Mouse (Mus musculus): ENCODE measurements at regions not wholly inside any gene's neighbourhood (a gene's known extent, or its start where the extent isn't known, plus 50 kb on each side); places are given as distances from the start of the nearest gene placed in this dataset.

GRCm38 (mm10) chr4:124542696-124543095 lies 67.9 kb downstream of the 3100002H09Rik start:
- DNase-seq = no peak

DNA sequence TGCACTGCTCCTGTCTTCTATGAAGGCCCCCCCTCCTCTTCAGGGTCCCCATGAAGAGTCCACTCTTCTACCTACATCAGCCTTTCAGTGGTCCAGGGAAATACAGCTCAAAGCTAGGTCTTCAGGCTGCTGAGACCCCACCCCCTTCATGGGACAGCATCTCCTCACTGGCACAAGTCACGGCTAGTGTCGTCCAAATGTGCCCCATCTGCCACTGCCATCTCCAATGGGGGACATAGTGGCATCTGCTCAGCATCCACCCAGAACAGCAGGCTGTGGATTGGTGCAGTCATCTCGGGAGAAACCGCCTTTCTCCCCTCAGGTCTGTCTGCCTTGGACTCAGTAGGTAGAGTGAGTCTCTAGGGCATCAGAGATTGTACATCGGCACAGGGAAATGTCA lies 72.1 kb downstream of the 3100002H09Rik start:
- DNase-seq = no peak

DNA sequence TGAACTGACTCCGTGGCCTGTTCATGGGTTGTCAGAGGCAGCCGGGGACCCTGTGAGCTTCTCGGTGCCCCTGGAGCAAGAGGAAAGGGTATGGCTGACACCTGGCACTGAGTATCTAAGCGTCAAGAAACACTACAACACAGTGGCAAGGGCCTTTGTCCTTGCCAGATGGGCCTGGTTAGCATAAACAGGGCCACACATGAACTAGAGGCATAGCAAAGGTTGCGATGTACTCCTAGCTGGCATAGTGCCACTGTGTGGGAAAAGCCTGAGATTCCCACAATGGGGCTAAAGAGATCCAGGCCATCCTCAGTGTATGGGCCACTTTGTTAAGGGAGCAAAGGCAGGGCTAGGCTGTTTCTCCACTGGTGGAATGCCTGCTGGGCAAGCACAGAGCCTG lies 72.9 kb downstream of the 3100002H09Rik start:
- DNase-seq = no peak

GRCm38 (mm10) chr4:124533614-124534013 lies 77.0 kb downstream of the 3100002H09Rik start:
- DNase-seq = no peak

- no peak for DNase-seq
Observed at GRCm38 (mm10) chr4:124530596-124530995, 80.0 kb downstream of the 3100002H09Rik start.

DNA sequence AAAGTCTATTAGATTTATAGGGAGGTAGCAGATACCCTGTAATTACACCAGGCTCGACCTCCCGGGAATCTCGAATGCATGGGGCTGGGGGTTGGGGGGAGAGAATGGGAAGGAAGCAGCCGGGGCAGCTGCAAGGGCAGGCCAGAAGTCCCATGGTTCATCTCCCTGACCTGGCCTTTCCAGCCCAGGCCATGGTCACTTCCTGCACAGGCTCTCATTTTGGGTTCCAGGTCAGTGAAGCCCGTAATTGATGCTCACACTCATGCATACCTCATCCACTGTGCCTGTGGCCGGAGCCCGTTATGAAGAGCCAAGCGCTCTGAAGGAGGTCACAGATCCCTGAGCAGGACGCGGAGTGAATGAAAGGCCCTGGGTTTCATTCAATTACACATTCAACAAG lies 83.8 kb downstream of the 3100002H09Rik start:
- no peak for DNase-seq

- DNase-seq = no peak
Observed at GRCm38 (mm10) chr4:124526362-124526761, 84.2 kb downstream of the 3100002H09Rik start.

- no peak for DNase-seq
Observed at GRCm38 (mm10) chr4:124520309-124520708, 90.3 kb downstream of the 3100002H09Rik start.

- no peak for DNase-seq
Observed at GRCm38 (mm10) chr4:124511761-124512160, 98.8 kb downstream of the 3100002H09Rik start.

GRCm38 (mm10) chr4:124510816-124511215 lies 99.8 kb downstream of the 3100002H09Rik start:
- no peak for DNase-seq

DNA sequence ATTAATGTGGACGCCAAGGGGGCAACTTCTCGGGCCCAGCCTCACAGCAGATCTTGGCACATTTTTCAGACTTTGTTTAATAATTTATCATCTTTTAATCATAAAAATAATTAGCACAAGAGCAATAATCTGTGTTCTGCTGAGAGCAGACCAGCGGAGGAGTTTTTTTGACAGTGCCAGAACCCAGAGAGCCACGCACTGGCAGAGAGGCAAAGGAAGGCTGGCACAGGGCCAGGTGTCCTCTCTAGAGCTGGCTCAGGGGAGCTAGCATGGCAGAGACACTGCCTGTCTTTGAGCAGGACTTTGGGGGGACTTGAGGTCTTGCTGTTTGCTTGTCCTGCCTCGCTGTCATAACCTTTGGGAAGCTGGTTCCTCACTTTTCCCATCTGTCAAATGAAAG lies 100.9 kb downstream of the 3100002H09Rik start:
- no peak for DNase-seq

GRCm38 (mm10) chr4:124506083-124506647 lies 104.4 kb downstream of the 3100002H09Rik start:
- no peak for DNase-seq

- no peak for DNase-seq
Observed at GRCm38 (mm10) chr4:124501785-124502184, 108.8 kb downstream of the 3100002H09Rik start.

DNA sequence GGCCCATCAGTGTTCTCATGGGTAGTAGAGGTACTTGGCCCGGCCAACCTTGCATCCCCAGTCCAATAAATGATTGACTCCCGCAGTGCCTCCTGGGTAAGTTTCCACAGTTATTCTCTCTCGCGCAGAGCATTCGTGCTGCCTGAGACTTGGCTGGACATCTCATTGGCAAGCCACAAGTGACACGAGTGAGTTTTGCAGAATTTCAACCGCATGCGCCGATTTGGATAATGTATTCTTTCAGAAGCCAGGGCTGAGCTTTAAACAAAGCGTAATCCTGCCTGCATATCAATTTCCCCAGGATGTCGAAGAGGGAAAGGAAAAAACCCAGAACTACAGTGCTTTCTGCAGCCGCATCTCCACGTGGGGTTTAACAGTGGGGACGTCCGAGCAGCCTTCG lies 112.6 kb downstream of the 3100002H09Rik start:
- DNase-seq = no peak

DNA sequence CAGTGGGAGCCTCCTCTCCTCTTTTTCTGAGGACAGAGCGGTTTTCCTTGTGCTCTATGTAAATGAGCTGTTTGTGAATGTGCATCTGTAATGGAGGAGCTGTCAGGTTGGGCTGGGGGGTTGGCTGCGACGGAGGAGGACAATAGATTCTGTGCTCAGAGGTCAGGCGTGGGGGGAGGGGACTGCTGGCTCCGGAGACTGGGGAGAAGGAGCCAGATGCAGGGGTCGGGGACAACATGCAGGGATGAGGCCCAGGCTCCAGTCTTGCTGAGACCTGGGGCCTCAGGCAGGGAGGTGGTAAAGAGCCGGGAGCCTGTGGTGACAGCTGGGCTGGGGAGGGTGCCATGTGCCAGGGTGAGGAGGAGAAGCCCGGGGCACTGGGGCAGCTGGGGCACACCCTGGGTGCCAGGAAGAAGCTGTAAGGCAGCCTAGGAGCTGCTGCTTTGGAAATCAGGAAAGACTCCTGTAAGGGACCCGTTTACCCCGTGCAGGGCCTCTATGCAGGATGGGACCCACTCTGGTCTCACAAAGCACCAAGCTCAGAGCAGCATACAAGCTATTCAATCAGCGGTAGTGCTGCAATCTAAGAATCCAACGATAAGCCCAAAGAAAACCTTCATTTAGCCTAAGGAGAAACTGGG lies 124.5 kb downstream of the 3100002H09Rik start:
- DNase-seq = no peak

DNA sequence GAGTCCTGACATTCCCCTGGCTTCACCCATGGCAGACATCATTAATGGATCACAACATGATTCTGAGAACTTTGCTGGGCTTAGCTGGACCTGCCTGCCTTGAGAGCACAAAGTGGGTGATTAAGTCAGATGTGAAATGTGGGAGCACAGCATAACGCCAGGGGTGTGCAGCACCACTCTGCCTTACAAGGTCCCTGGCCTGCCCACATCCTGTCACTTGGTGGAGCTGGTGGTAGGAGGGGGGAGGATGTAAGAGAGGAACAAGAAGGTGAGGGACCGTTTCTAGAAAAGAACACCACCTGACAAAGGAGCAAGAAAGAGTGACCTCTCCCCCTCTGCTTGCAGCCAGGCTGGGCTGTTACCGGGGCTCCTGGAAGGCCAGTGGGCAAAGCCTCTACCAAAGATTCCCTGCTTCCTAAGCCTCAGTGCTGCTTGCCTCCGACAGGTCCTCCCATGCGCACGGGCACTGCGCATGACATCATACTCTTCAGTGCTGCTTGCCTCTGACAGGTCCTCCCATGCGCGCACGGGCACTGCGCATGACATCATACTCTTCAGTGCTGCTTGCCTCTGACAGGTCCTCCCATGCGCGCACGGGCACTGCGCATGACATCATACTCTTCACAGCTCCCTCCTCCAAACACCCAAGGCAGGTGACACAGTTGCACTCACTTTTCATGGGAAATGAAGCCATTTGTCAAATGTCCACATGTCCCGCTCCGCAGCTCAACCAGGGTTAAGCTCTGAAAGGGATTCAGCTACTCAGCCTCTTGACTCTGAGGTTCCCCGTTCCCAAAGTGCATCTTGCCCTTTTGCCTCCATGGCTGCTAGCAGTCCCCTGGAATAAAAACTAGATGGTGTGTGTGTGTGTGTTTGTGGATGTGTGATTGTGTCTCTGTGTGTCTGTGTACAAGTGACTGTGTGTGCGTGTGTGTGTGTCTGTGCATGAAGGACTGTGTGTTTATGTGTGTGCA lies 125.7 kb downstream of the 3100002H09Rik start:
- DNase-seq = no peak

DNA sequence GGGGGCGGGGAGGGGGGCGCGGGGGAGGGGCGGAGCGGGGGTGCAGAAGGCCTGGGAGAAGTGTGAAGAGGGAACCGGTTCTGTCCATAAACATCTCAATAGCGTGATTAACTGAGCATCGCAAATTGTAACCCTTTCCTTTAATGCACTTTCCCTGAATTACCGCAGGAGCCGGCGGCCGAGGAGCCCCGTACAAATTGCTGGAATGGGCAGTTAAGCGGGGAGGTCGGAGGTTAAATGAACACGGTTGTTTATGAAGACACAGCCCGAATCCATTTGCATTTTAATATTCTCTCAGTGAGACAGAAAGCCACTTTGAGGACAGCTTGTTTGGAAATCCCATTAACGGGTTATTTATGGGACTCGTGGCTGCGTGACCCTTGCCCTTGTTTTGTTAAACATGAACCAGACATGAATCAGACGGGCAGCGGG lies 132.7 kb downstream of the 3100002H09Rik start:
- DNase-seq = no peak

GRCm38 (mm10) chr4:124477359-124477868 lies 133.2 kb downstream of the 3100002H09Rik start:
- no peak for DNase-seq

DNA sequence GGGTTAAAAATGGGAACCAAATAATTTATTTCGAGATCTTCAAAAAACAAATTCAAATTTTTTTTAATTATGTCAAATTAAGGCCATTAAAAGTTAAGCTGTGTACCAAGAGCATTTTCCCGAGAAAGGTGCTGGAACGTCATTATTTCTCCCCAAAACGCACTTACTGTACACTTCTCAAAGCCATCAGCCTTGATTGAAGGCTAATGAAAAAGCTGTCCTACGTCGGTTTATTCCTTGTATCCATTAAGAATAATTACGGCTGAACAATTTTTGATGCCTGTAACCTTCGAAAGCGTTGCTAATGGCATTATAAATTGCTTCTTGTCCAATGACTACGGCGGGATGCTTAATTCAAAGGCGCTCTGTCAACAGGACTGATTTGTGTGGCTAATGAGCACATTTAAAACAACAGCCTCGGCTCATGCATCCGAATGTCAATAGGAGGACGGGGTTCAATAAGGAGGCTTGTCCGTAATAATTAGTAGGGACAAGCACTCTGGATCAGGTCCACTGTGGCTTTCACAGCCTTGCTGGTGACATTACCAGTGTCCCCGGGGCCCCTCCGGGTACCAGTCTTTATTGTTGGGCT lies 145.3 kb downstream of the 3100002H09Rik start:
- no peak for DNase-seq

DNA sequence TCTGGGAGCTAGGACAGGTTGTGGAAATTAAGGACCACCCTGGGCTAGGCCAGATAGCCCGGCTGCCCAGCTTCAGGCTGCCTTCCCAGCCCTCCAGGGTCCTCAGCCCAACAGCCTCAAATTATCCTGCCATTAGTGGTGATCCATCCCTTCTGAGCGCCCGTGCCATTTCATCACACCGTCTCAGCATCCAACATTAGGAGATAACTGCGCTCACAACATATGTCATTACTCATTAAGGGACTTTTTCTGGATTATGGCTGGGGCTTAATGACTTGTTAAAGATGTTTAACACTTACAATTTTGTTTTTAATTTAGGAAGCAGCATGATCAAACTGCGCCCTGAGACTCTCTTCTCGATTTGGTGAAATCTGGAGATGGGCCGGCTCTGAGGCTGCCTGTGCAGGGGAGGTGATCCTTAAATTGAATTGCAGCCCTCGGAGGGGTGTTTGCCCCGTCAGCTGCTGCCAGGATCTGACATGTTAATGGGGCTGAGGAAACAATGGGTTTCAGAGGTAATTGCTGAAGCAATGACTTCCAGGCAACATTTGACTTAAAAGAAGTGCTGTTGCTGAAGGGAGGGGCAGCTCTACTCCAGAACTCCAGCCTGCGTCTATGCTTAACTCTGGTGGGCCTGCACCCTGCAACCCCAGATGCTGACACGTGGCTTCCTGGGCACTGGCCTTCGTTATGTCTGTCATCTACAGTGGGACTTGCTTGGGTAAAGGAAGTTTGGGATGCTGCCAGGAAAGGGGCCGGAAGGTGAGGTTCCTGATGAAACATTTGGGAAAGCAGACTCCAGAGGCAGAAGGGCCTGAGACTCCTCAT lies 154.9 kb downstream of the 3100002H09Rik start:
- DNase-seq = no peak

GRCm38 (mm10) chr4:124451131-124451530 lies 159.5 kb downstream of the 3100002H09Rik start:
- no peak for DNase-seq

DNA sequence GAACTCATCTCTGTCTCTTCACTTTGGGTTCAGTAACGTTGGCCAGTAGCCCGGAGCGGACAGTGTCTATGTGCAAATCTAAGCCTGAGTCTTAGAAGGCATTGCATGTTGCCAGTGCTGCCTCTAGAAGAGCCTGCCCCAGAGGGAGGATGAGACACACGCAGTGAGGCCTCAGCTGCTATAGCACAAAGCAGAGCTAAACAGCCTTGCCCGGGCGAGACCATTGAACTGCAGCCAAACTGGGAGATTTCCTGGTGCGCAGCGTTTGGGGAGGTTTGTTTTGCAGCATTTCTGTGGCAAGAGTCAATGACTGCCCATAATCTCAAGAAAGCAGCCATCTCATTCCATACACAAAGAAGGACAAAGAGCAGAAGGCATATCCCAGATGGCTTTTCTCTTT lies 164.0 kb downstream of the 3100002H09Rik start:
- DNase-seq = no peak
